Mouse (Mus musculus) testis, adult 2 months (tissue): ENCODE results near the gene Ovol2. TPM values are rescaled to one million over a fixed set of nuclear protein-coding genes. Genes with fewer than 3 reads are reported as not detected.

ENCODE experiments used
- H3K27ac ChIP-seq: fragments of 200-500 bp; 2 replicates; pipeline ENCODE4 v1.5.1; 2012; ENCODE audit warnings: low read depth, low read length; ENCODE audit not compliant: control insufficient read depth, insufficient read depth
- H3K27me3 ChIP-seq: fragments of 200-500 bp; 2 replicates; pipeline ENCODE4 v1.6.1; 2012; ENCODE audit warnings: mild to moderate bottlenecking, low read length, moderate library complexity; ENCODE audit not compliant: control insufficient read depth, insufficient read depth
- H3K36me3 ChIP-seq: fragments of 200-500 bp; 2 replicates; pipeline ENCODE4 v1.6.1; 2012; ENCODE audit warnings: mild to moderate bottlenecking, low read length; ENCODE audit not compliant: control insufficient read depth, insufficient read depth
- H3K4me1 ChIP-seq: fragments of 200-500 bp; 2 replicates; pipeline ENCODE4 v1.6.1; 2012; ENCODE audit warnings: low read length; ENCODE audit not compliant: control insufficient read depth, insufficient read depth
- H3K4me3 ChIP-seq: fragments of 200-500 bp; 2 replicates; pipeline ENCODE4 v1.5.1; 2012; ENCODE audit warnings: low read depth, mild to moderate bottlenecking, low read length, moderate library complexity, mixed read lengths; ENCODE audit not compliant: control insufficient read depth
- CTCF ChIP-seq: fragments of 200-500 bp; IDR thresholded peaks from 2 replicates; pipeline ENCODE4 v1.5.1; 2012; ENCODE audit warnings: low read depth, mild to moderate bottlenecking, inconsistent platforms, low read length, moderate library complexity; ENCODE audit not compliant: control insufficient read depth, insufficient read depth, insufficient replicate concordance
- POLR2A ChIP-seq: fragments of 200-500 bp; IDR thresholded peaks from 2 replicates; pipeline ENCODE4 v1.6.1; 2012; ENCODE audit warnings: low read depth, mild to moderate bottlenecking, inconsistent platforms, low read length, moderate library complexity; ENCODE audit not compliant: control insufficient read depth
- polyA plus RNA-seq: library from polyadenylated mRNA; depleted of rRNA; stranded (reverse); fragments of >200 nt; gene quantifications from 2 replicates; pipeline ENCODE4 v1.2.3, GENCODE M21; 2012

The Ovol2 gene
- polyA plus RNA-seq, 1 experiment, result 62.9 TPM

GRCm38 (mm10) chr2:144337230-144337629, 5.3 kb upstream of the Ovol2 start:
- Histone ChIP-seq H3K36me3 (no peaks in the 10 kb centered on the region), H3K27me3 (no peaks in the 10 kb centered on the region)
- TF ChIP-seq POLR2A, result no peak
- no peak for TF ChIP-seq CTCF

GRCm38 (mm10) chr2:144333138-144333842, 1.3 kb upstream of the Ovol2 start:
- TF ChIP-seq CTCF, result no peak
- peak; percentile 34; the same call in 1 of the 2 replicates for TF ChIP-seq POLR2A
- Histone ChIP-seq H3K36me3 (no peaks in the 10 kb centered on the region), H3K4me3 (peak overlapping the region; percentile 88), H3K27ac (no peak overlapping the region; the same call in 1 of the 2 replicates), H3K4me1 (peaks cover 20% of the 10 kb centered on the region), H3K27me3 (no peaks in the 10 kb centered on the region)

More at GRCm38 (mm10) chr2:144337230-144337629, 5.3 kb upstream of the Ovol2 start:
- H3K4me3 ChIP-seq, result no peak overlapping the region
- no peak overlapping the region for H3K27ac ChIP-seq
- H3K4me1 ChIP-seq, result peaks cover 11% of the 10 kb centered on the region

GRCm38 (mm10) chr2:144332486-144332885, 540 bp upstream of the Ovol2 start:
- no peaks in the 10 kb centered on the region for H3K27me3 ChIP-seq
- TF ChIP-seq POLR2A (no peak), CTCF (no peak)
- peak overlapping the region; percentile 88 for H3K4me3 ChIP-seq
- no peaks in the 10 kb centered on the region for H3K36me3 ChIP-seq
- no peak overlapping the region; the same call in 1 of the 2 replicates for H3K27ac ChIP-seq
- peaks cover 20% of the 10 kb centered on the region for H3K4me1 ChIP-seq

GRCm38 (mm10) chr2:144330960-144331371, 980 bp downstream of the Ovol2 start:
- Histone ChIP-seq H3K4me3 (peak overlapping the region; percentile 88), H3K27ac (no peak overlapping the region), H3K36me3 (no peaks in the 10 kb centered on the region), H3K27me3 (no peaks in the 10 kb centered on the region), H3K4me1 (peaks cover 18% of the 10 kb centered on the region)
- no peak for TF ChIP-seq POLR2A
- no peak for TF ChIP-seq CTCF

- TF ChIP-seq CTCF, result no peak
- TF ChIP-seq POLR2A, result no peak
- H3K4me1 ChIP-seq, result peaks cover 18% of the 10 kb centered on the region
- no peaks in the 10 kb centered on the region for H3K27me3 ChIP-seq
- no peak overlapping the region for H3K27ac ChIP-seq
- H3K4me3 ChIP-seq, result peak overlapping the region; percentile 88
- H3K36me3 ChIP-seq, result no peaks in the 10 kb centered on the region
Measured at GRCm38 (mm10) chr2:144330352-144330959, 1.5 kb downstream of the Ovol2 start.

- no peaks in the 10 kb centered on the region for H3K27me3 ChIP-seq
Measured at GRCm38 (mm10) chr2:144329937-144330336, 2.0 kb downstream of the Ovol2 start.

GRCm38 (mm10) chr2:144329451-144329850, 2.5 kb downstream of the Ovol2 start:
- no peak overlapping the region for H3K27ac ChIP-seq
- H3K27me3 ChIP-seq, result no peaks in the 10 kb centered on the region
- no peaks in the 10 kb centered on the region for H3K36me3 ChIP-seq
- peak overlapping the region; percentile 28 for H3K4me3 ChIP-seq
- TF ChIP-seq POLR2A, result no peak
- no peak for TF ChIP-seq CTCF
- peaks cover 18% of the 10 kb centered on the region for H3K4me1 ChIP-seq

More at GRCm38 (mm10) chr2:144329937-144330336, 2.0 kb downstream of the Ovol2 start:
- H3K27ac ChIP-seq, result no peak overlapping the region
- no peaks in the 10 kb centered on the region for H3K36me3 ChIP-seq
- H3K4me1 ChIP-seq, result peaks cover 18% of the 10 kb centered on the region
- peak overlapping the region; percentile 88 for H3K4me3 ChIP-seq
- no peak for TF ChIP-seq POLR2A
- TF ChIP-seq CTCF, result no peak
